Mouse (Mus musculus) adrenal gland, adult 18-20 months (tissue): ENCODE measurements at regions not wholly inside any gene's neighbourhood (a gene's known extent, or its start where the extent isn't known, plus 50 kb on each side); places are given as distances from the start of the nearest gene placed in this dataset.
A peak's percentile ranks its signal among the peaks of the same experiment; 100 is the strongest.

Experiments
- DNase-seq, 2 experiments: peaks; one replicate each; pipeline ENCODE4 v3.0.0; 2021 to 2022; ENCODE audit warnings: low spot score in 2 of 2

DNA sequence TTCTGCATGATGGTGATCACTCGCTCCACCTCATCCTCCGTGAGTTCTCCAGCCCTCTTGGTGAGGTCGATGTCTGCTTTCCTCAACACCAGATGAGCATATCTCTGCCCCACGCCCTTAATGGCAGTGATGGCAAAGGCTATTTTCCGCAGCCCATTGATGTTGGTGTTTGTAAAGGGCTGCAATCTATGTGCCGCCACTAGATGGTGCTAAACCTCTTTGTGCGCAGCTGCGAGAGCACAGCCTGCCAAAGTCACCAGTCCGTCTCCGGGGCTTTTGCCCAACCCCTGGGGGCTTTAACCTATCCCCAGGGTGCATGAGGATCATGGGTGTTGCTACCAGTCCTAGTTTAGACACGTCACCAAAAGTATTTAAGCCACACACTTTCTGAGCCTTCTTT lies 140.9 kb upstream of the Cts3 start:
- peak in 1 of 2 experiments; percentile 1 for DNase-seq

DNA sequence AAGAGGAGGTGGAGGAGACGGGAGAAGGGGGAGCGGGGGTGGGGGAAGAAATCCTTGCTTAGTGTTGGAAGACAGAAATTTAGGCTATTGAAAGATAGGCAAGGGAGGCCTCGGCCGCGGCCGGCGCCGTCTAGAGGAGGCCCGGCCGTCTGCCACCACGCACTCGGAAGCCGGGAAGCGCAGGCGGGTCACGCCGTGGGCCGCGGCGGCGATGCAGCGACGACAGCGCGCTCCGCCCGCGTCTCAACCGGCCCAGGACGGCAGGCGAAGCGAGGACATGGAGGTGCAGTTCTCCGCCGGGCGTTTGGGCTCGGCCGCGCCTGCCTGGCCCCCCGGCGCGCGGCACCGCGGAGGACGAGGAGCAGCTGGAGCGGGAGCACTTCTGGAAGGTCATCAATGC lies 95.8 kb upstream of the Cts3 start:
- DNase-seq, result no peak
